Mouse (Mus musculus): ENCODE measurements around the gene Ahnak. TPM values are rescaled to one million over a fixed set of nuclear protein-coding genes. Genes with fewer than 3 reads are reported as not detected.
"Not testable (repeated sequence)": the region's sequence is repeated elsewhere in the genome, so short reads cannot be mapped to it uniquely, and the experiment has no call there.

Ahnak gene
- polyA plus RNA-seq, 1 experiment from 2014 or later, result 20.8 TPM

DNA sequence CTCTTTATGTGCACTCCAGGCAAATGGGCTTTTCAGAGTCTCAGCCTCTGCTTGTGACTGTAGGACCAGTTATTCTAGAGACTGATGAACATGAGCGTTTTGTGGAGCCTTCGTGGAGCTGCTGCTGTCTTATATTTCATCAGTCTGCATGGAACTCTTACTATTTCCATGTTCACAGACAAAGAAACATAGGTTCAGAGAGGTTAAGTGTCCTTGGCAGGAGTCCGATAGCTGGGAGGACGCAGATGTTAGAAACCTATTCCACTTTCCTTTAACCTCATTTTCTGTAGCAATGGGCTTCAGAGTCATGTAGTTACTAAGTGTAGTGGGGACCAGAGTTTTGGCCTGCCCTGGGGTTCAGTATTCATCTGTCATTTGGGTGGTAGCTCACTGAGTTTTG, 10.1 kb downstream of the Ahnak start:
- WGBS, result 74% methylated on average over 4 of the region's 4 CpGs
- Histone ChIP-seq H3K4me2 (ENCODE audit: low read depth, low read length) (no peak overlapping the region), H3K4me3 (ENCODE audit: low read length) (no peak overlapping the region), H3K4me1 (ENCODE audit: control insufficient read depth, insufficient read depth, low read length) (peaks cover 45% of the 10 kb centered on the region), H3K27ac (ENCODE audit: low read length) (no peak overlapping the region), H3K36me3 (ENCODE audit: control insufficient read depth, insufficient read depth, low read length) (peaks cover 13% of the 10 kb centered on the region), H3K9me3 (ENCODE audit: control insufficient read depth, low read length) (no peaks in the 10 kb centered on the region), H3K9ac (ENCODE audit: low read depth, low read length) (no peak overlapping the region), H3K27me3 (replicated peaks; ENCODE audit: control insufficient read depth, insufficient read depth, low read length) (no peaks in the 10 kb centered on the region)
- no peak for ATAC-seq

DNA sequence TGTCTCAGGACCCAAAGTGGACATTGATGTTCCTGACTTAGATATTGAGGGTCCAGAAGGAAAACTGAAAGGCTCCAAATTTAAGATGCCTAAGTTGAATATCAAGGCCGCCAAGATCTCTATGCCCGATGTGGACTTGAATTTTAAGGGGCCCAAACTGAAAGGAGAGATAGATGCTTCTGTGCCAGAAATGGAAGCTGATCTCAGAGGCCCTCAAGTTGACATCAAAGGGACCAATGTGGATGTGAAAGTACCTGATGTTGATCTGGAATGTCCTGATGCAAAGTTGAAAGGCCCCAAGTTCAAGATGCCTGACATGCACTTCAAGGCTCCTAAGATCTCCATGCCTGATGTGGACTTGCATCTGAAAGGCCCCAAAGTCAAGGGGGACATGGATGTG, 17.8 kb downstream of the Ahnak start:
- H3K4me3 ChIP-seq (ENCODE audit: low read length); ATAC-seq; H3K9me3 ChIP-seq (ENCODE audit: control insufficient read depth, low read length); H3K4me1 ChIP-seq (ENCODE audit: control insufficient read depth, insufficient read depth, low read length); H3K9ac ChIP-seq (ENCODE audit: low read depth, low read length); H3K4me2 ChIP-seq (ENCODE audit: low read depth, low read length); H3K27ac ChIP-seq (ENCODE audit: low read length); H3K27me3 ChIP-seq (replicated peaks; ENCODE audit: control insufficient read depth, insufficient read depth, low read length): not testable (repeated sequence)
- peaks cover 22% of the 10 kb centered on the region for H3K36me3 ChIP-seq (ENCODE audit: control insufficient read depth, insufficient read depth, low read length)
- 95% methylated on average over 2 of the region's 2 CpGs for WGBS

DNA sequence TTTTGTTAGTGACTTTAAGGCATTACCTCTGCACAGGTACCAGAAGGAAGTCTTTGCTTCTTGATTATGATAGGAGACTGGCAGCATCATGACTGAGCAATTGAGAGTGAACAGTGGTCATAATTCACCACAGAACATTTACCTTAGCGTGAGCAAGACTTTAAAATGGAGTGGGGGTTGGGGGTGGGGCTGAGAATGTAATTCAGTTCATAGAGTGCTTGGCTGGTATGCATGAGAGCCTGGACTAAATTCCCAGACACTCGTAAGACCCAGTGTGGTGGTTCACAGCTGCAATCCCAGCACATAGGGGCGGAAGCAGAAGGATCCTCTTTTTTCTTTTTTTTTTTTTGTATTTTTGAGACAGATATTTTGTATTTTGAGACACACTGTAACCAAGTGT, 30.2 kb downstream of the Ahnak start:
- Histone ChIP-seq H3K36me3 (ENCODE audit: control insufficient read depth, insufficient read depth, low read length) (no peaks in the 10 kb centered on the region; the same call in 1 of the 2 replicates), H3K9ac (ENCODE audit: low read depth, low read length) (no peak overlapping the region), H3K9me3 (ENCODE audit: control insufficient read depth, low read length) (no peaks in the 10 kb centered on the region), H3K4me2 (ENCODE audit: low read depth, low read length) (no peak overlapping the region), H3K4me1 (ENCODE audit: control insufficient read depth, insufficient read depth, low read length) (no peaks in the 10 kb centered on the region; the same call in 1 of the 2 replicates), H3K27ac (ENCODE audit: low read length) (no peak overlapping the region), H3K4me3 (ENCODE audit: low read length) (no peak overlapping the region), H3K27me3 (replicated peaks; ENCODE audit: control insufficient read depth, insufficient read depth, low read length) (no peaks in the 10 kb centered on the region)
- WGBS, result 88% methylated on average over 3 of the region's 3 CpGs
- ATAC-seq, result no peak

DNA sequence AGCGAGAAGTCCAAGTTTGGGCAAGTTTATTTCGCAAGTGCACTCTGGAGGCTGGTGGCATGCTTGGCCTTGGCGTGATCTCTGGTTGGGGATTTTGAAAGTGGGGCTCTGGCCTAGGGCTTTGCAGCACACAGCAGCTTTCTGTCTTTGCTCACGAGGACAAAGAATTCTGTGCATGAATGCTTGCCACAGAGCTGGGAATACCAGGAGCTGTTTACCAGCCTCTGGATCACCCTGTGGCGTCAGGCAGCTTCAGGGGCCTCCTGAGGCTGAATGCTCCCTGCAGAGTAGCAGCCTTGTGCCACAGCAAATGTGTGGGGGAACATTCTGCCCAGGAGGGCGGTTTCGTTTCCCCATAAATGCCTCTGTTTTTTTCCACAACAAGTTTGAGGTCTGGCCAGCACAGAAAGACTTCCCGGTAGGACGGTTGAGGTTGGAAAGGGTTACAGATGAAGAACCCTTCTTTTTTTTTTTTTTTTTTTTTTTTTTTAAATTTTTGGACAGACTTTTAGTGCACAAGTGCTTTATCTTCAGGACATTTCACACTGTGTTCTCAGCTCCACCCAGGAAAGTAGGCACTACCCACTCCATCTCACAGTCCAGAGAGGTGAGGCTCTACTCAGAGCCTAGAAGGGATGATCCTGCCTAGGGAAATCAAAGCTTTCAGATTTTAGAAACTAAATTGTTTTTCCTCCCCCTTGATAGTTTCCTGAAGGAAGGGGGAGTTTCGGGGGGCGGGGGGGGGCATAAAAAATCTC, 34.1 kb downstream of the Ahnak start:
- 56% methylated on average over 11 of the region's 11 CpGs for WGBS
- H3K4me1 ChIP-seq (ENCODE audit: control insufficient read depth, insufficient read depth, low read length), result peaks cover 10% of the 10 kb centered on the region
- peak overlapping the region; percentile 42; the same call in 1 of the 2 replicates for H3K27ac ChIP-seq (ENCODE audit: low read length)
- no peak for ATAC-seq
- no peak overlapping the region for H3K4me3 ChIP-seq (ENCODE audit: low read length)
- H3K9ac ChIP-seq (ENCODE audit: low read depth, low read length), result no peak overlapping the region
- no peaks in the 10 kb centered on the region for H3K36me3 ChIP-seq (ENCODE audit: control insufficient read depth, insufficient read depth, low read length)
- H3K9me3 ChIP-seq (ENCODE audit: control insufficient read depth, low read length), result no peaks in the 10 kb centered on the region
- no peaks in the 10 kb centered on the region for H3K27me3 ChIP-seq (replicated peaks; ENCODE audit: control insufficient read depth, insufficient read depth, low read length)
- no peak overlapping the region for H3K4me2 ChIP-seq (ENCODE audit: low read depth, low read length)

DNA sequence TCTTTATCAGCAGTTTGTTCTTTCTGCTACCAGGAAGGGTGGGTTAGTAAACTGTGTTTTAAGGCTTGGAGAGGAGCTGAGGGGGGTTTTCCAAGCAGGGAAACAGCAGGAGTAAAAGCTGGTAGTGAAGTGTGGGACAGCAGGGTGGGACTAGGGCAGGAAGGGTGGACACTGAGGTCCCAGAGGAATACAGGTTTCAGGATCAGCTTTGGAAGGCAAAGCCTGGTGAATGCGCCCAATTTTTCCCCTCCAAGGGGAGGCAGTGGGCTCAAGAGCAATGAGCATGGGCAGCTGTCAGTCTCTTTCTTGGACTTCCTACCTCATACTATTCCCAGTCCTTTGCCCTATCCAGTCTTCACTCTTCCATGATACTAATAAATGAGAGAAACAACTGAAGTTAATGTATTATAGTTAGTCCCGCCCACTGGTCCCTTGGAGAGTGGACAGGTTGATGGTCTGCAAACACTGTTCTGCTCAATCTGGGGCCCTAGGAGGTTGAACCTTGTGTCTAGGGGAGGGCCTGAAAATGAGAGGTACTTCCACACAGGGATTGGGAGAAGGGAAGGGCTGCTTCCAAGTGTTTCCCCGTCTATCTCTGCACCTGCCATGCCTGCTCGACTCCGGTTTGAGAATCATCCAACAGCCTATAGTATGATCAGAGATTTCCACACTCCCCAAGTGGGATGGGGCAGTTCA, 36.6 kb downstream of the Ahnak start:
- Histone ChIP-seq H3K36me3 (ENCODE audit: control insufficient read depth, insufficient read depth, low read length) (no peaks in the 10 kb centered on the region), H3K4me2 (ENCODE audit: low read depth, low read length) (no peak overlapping the region), H3K27ac (ENCODE audit: low read length) (peak overlapping the region; percentile 65; the same call in 1 of the 2 replicates), H3K9ac (ENCODE audit: low read depth, low read length) (no peak overlapping the region), H3K9me3 (ENCODE audit: control insufficient read depth, low read length) (no peaks in the 10 kb centered on the region), H3K4me3 (ENCODE audit: low read length) (no peak overlapping the region), H3K27me3 (replicated peaks; ENCODE audit: control insufficient read depth, insufficient read depth, low read length) (no peaks in the 10 kb centered on the region), H3K4me1 (ENCODE audit: control insufficient read depth, insufficient read depth, low read length) (peaks cover 10% of the 10 kb centered on the region)
- WGBS, result 77% methylated on average over 5 of the region's 5 CpGs
- ATAC-seq, result peak; percentile 69

DNA sequence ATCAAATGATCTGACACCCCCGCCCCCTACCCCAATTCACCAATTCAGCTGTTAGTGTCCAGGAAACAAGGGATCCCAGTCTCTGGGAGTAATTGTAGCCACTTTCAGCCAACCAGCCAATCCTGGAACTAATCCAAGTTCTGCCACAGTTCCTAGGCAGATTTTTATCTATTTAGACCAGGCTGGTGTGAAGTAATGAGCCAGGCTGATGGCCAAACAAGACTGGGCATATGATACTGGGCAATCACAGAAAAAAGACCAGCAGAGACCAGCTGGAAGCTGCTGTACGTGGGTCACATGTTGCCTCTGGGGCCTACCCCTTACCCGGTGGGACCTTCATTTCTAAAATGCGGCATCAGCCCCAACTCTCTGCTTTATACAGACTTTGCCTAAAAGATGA, 37.5 kb downstream of the Ahnak start:
- H3K4me3 ChIP-seq (ENCODE audit: low read length), result no peak overlapping the region
- WGBS, result 84% methylated on average over 4 of the region's 4 CpGs
- ATAC-seq, result no peak
- H3K27ac ChIP-seq (ENCODE audit: low read length), result no peak overlapping the region
- no peaks in the 10 kb centered on the region for H3K9me3 ChIP-seq (ENCODE audit: control insufficient read depth, low read length)
- no peak overlapping the region for H3K4me2 ChIP-seq (ENCODE audit: low read depth, low read length)
- H3K36me3 ChIP-seq (ENCODE audit: control insufficient read depth, insufficient read depth, low read length), result no peaks in the 10 kb centered on the region
- no peaks in the 10 kb centered on the region for H3K27me3 ChIP-seq (replicated peaks; ENCODE audit: control insufficient read depth, insufficient read depth, low read length)
- no peak overlapping the region for H3K9ac ChIP-seq (ENCODE audit: low read depth, low read length)
- H3K4me1 ChIP-seq (ENCODE audit: control insufficient read depth, insufficient read depth, low read length), result peaks cover 10% of the 10 kb centered on the region

DNA sequence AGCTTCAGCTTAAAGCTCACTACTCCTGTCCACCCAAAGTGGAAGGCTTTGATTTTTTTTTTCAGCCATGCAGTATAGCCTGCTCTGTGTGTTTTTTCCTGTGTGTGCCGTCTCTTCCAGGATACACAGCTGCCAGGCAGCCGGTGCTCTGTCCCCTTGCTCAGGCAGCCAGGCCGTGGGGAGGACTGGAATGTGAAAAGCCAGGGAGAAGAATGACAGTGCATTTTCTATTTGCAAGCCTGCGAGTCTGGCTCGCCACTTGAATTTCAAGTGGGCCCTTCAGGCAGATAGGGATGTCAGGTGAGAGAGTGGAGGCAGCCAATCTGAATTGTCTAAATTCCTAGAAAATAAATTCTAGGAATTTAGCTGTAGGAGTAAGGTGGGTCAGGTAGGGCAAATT, 38.7 kb downstream of the Ahnak start:
- Histone ChIP-seq H3K27ac (ENCODE audit: low read length) (no peak overlapping the region), H3K4me3 (ENCODE audit: low read length) (no peak overlapping the region), H3K4me2 (ENCODE audit: low read depth, low read length) (no peak overlapping the region), H3K9me3 (ENCODE audit: control insufficient read depth, low read length) (no peaks in the 10 kb centered on the region), H3K9ac (ENCODE audit: low read depth, low read length) (no peak overlapping the region), H3K27me3 (replicated peaks; ENCODE audit: control insufficient read depth, insufficient read depth, low read length) (no peaks in the 10 kb centered on the region), H3K4me1 (ENCODE audit: control insufficient read depth, insufficient read depth, low read length) (peaks cover 10% of the 10 kb centered on the region), H3K36me3 (ENCODE audit: control insufficient read depth, insufficient read depth, low read length) (no peaks in the 10 kb centered on the region)
- ATAC-seq, result no peak
- WGBS, result 22% methylated on average over 5 of the region's 5 CpGs

DNA sequence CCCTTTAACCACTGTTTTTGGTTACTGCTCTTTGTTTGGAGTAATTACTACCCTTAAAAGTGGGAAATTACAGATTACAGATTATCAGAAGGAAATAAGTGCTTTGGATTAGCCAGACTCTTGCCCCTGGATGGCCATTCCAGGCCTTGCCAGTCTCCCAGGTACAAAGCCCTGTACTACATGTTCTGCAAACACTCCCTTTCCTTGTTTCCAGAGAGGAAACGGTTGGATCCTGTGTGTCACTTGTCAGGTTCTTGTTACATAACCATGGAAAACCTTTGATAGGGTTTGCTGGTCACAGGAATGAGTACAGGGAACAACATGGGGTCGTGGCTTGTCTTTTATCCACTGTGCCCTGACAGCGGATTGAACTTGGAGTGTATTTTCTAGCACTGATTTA, 39.3 kb downstream of the Ahnak start:
- WGBS, result 62% methylated on average over 3 of the region's 3 CpGs
- no peak overlapping the region for H3K4me3 ChIP-seq (ENCODE audit: low read length)

DNA sequence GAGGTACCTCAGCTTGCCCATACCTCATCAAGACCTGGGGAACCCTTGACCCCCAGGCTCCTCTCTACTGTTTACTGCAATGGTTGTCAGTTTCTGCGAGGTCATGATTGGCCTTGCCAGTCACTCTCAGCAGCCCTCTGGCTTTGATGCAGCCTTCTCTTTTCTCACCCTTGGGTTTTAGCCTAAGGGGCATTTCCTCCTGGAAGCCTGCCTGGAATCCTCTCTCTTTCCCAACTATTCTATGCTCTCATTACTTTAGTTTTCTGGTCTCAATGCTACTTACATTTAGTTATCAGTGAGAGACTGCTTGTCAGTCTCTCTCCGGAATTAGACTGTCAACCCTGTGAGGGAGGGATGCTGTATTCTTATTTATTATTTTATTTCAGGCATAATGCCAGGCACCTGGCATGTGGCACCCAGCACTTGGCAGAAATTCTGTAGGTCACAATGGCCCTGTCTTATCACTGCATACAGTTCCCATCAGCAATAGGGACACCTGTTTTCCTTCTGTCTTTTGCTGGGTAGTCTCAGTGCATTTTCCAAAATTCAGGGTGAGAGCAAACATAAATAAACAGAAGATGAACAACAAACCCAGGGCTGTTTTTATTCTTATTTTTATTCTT, 40.7 kb downstream of the Ahnak start:
- H3K4me3 ChIP-seq (ENCODE audit: low read length), result no peak overlapping the region
- no peak overlapping the region for H3K9ac ChIP-seq (ENCODE audit: low read depth, low read length)
- no peaks in the 10 kb centered on the region for H3K27me3 ChIP-seq (replicated peaks; ENCODE audit: control insufficient read depth, insufficient read depth, low read length)
- no peak for ATAC-seq
- no peaks in the 10 kb centered on the region for H3K9me3 ChIP-seq (ENCODE audit: control insufficient read depth, low read length)
- no peaks in the 10 kb centered on the region for H3K36me3 ChIP-seq (ENCODE audit: control insufficient read depth, insufficient read depth, low read length)
- H3K4me1 ChIP-seq (ENCODE audit: control insufficient read depth, insufficient read depth, low read length), result peaks cover 19% of the 10 kb centered on the region
- H3K27ac ChIP-seq (ENCODE audit: low read length), result no peak overlapping the region
- no peak overlapping the region for H3K4me2 ChIP-seq (ENCODE audit: low read depth, low read length)
- WGBS, result 82% methylated on average over 2 of the region's 2 CpGs

More for the DNA sequence above, 39.3 kb downstream of the Ahnak start:
- Histone ChIP-seq H3K9me3 (ENCODE audit: control insufficient read depth, low read length) (no peaks in the 10 kb centered on the region), H3K27ac (ENCODE audit: low read length) (no peak overlapping the region), H3K9ac (ENCODE audit: low read depth, low read length) (no peak overlapping the region), H3K4me2 (ENCODE audit: low read depth, low read length) (no peak overlapping the region), H3K36me3 (ENCODE audit: control insufficient read depth, insufficient read depth, low read length) (no peaks in the 10 kb centered on the region), H3K27me3 (replicated peaks; ENCODE audit: control insufficient read depth, insufficient read depth, low read length) (no peaks in the 10 kb centered on the region), H3K4me1 (ENCODE audit: control insufficient read depth, insufficient read depth, low read length) (peaks cover 10% of the 10 kb centered on the region)
- ATAC-seq, result no peak
